Mouse (Mus musculus) Patski (cell line): ENCODE data around the gene Ufsp2. TPM values are rescaled to one million over a fixed set of nuclear protein-coding genes. Genes with fewer than 3 reads are reported as not detected.
A peak's percentile ranks its signal among the peaks of the same experiment; 100 is the strongest.

Experiments
- ATAC-seq: fragments of 100-300 bp; one replicate; pipeline ENCODE4 v1.8.0; 2021
- CTCF ChIA-PET: fragments of 350-600 bp; sonication (Branson Sonifier 250); formaldehyde crosslinking; loops from one replicate; lab custom pipeline; 2022; ENCODE audit warnings: inconsistent platforms; lab: Charles Lee
- POLR2A ChIA-PET: fragments of 350-600 bp; sonication (Branson Sonifier 250); formaldehyde crosslinking; loops from one replicate; lab custom pipeline; 2022; ENCODE audit warnings: antibody characterized with exemption, inconsistent platforms; lab: Charles Lee
- DNase-seq: peaks from one replicate; pipeline ENCODE4 v3.0.0-alpha.2; 2011; ENCODE audit warnings: low read depth, low spot score
- H3K27me3 ChIP-seq: fragments of 371-371 bp; one replicate; pipeline ENCODE4 v1.5.1; 2021
- CTCF ChIP-seq: fragments of 100-300 bp; IDR thresholded peaks from one replicate; pipeline ENCODE4 v1.5.1; 2021
- in situ Hi-C: fragments of 300-500 bp; cut with MboI; formaldehyde crosslinking; loops from 3 replicates; pipeline ENCODE4 v1.11.1; 2018; ENCODE audit warnings: low pct_unique_long_range_greater_than_20kb, mixed read lengths
- polyA plus RNA-seq: library from polyadenylated mRNA; unstranded; gene quantifications from one replicate; pipeline ENCODE4 v1.2.3, GENCODE M21; 2021

The Ufsp2 gene
- polyA plus RNA-seq, 1 experiment from 2014 or later = 57.3 TPM

DNA sequence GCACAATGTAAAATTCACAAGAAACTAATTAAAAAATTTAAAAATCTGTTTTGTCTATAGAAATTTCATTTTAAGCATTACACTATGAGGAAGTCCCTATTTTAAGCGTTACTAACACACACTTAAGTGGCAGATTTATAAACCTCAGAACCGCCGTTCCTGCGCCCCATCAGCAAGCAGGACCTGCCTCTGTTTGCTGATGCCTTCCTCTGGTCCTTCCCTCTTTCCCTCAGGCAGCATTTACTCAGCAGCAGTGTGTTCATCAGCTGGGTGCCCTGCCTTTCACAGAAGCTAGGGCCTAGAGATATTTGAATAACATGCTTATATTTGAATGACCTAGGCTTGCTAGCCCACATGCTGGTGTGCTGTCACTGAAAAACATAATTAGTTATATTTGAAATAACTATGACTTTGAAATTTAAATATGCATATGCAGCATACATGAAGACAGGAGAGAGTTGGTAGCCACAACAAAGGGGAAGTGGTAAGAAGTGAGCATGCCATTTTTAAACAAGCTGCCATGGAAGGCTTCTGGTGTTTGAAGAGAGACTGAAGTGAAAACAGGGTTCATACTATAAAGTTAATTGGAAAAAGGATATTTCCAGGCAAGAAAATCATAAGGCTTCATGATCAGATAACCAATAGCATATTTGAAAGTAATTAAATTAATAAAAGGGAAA, 15.4 kb downstream of the Ufsp2 start:
- ATAC-seq (no peak), DNase-seq (no peak)
- no peak for TF ChIP-seq CTCF
- ChIA-PET CTCF (interaction anchor here (1.9 kb wide), 1 partner anchor 10 kb away, joined by 6 read pairs; no protein-coding TSS in a partner anchor), POLR2A (no interaction called here)
- no peaks in the 10 kb centered on the region for H3K27me3 ChIP-seq
- in situ Hi-C loops = no loop called here

DNA sequence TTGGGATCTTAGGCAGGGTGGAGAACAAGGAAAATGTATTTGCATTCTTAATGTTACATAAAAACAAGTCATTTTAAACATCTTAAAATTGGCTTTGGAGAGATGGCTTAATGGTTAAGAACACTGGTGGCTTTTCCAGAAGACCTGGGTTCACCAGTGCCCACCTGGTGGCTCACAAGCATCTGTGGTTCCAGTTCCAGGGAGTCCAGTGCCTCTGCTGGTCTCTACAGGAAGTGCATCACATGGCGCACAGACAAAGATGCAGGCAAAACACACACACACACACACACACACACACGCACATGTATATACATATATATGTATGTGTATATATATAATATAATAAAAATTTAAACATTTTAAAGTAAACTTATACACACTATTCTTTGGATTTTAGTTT, 18.8 kb downstream of the Ufsp2 start:
- POLR2A ChIA-PET = no interaction called here
- no peaks in the 10 kb centered on the region for H3K27me3 ChIP-seq
- in situ Hi-C loops = no loop called here
- ATAC-seq (no peak), DNase-seq (no peak)
- peak; percentile 54 for TF ChIP-seq CTCF
- CTCF ChIA-PET = interaction anchor here (1.2 kb wide), 1 partner anchor 18 kb away, joined by 3 read pairs; the partner anchor contains the start of gene Ufsp2

DNA sequence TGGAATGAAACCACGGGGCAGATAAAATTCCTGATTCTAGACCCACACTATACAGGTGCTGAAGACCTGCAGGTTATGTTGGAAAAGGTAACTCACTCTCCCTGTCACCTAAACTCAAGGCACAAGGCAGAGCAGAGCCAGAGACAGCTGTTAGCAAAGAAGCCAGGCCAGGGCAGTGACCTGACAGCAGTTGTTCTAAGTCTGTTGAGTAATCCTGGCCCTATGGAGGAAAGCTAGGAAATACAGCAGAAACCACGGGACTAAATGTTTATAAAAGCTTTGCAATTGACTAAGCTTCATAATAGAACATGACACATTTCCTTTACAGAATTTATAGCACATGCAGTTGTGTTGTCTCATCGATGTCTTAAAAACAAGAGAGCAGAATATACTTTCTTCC, 20.2 kb downstream of the Ufsp2 start:
- in situ Hi-C loops = no loop called here
- ATAC-seq (no peak), DNase-seq (no peak)
- TF ChIP-seq CTCF = no peak
- H3K27me3 ChIP-seq = no peaks in the 10 kb centered on the region
- ChIA-PET CTCF (no interaction called here), POLR2A (no interaction called here)

DNA sequence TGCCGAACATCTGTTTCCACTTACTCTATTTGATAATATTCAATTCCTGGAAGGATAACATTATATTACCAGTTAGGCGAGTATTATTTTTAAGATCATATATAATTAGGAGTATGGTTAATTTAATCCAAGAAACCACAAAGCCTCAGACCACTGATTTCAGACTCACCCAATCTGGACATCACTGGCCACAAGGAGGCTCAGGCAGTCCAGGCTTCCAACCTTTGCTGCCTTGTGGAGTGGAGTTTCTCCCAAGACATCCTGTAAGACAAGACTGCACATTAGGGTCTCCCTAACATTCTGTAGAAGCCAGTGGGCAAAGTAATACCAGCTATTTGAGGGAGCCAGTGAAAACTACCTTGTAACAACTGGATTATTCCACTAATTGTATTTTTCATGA, 22.9 kb downstream of the Ufsp2 start:
- TF ChIP-seq CTCF = no peak
- POLR2A ChIA-PET = interaction anchor here (1.7 kb wide), 1 partner anchor 23 kb away, joined by 4 read pairs; the partner anchor contains the start of genes 1700029J07Rik and Ufsp2
- ATAC-seq (no peak), DNase-seq (no peak)
- CTCF ChIA-PET = no interaction called here
- in situ Hi-C loops = no loop called here
- H3K27me3 ChIP-seq = no peaks in the 10 kb centered on the region

DNA sequence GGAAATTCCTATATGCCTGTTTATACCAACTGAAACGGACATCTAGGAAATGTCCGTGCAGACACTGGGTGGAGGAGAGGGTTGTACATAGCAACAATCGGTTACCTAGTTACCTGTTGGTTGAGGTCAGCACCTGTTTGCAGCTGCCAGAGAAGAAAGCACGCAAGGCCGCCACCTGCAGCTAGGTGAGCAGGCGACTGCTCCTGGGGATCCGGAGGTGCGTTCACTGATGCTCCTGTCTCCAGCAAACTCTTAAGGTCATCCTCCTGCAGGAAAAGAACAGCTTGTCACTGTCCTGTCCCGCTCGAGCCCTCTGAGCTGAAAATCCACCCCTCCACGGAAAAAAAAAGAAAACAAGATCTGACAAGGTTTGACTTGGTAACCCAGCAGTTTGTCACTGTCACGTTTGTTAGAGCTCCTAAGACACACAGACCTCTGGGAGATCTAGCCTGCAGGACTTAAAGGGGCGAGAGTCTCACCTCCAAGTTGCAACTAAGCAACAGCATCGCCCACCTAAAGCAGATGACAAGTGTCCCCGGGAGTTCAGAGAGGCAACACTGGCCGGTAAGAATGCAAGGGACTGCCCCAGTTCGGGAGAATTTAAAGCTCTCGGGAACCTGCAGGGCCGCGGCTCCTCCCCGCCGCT, 23.9 kb downstream of the Ufsp2 start, which contains the start of gene Lrp2bp:
Lrp2bp (plus strand) TSS at position 166 of the 646 bp plus-strand sequence.
- no peak for TF ChIP-seq CTCF
- no peak for ATAC-seq
- no peak for DNase-seq
- CTCF ChIA-PET = interaction anchor here (1.0 to 1.5 kb wide), 2 partner anchors 12 to 23 kb away, joined by 4 to 6 read pairs; partner anchors contain the start of gene Ufsp2
- POLR2A ChIA-PET = interaction anchor here (0.6 to 1.7 kb wide), 3 partner anchors 24 to 152 kb away, joined by 3 to 4 read pairs (median 3); partner anchors contain the start of genes 1700029J07Rik, Cfap97, Snx25 and Ufsp2
- in situ Hi-C loops = no loop called here
- no peaks in the 10 kb centered on the region for H3K27me3 ChIP-seq

DNA sequence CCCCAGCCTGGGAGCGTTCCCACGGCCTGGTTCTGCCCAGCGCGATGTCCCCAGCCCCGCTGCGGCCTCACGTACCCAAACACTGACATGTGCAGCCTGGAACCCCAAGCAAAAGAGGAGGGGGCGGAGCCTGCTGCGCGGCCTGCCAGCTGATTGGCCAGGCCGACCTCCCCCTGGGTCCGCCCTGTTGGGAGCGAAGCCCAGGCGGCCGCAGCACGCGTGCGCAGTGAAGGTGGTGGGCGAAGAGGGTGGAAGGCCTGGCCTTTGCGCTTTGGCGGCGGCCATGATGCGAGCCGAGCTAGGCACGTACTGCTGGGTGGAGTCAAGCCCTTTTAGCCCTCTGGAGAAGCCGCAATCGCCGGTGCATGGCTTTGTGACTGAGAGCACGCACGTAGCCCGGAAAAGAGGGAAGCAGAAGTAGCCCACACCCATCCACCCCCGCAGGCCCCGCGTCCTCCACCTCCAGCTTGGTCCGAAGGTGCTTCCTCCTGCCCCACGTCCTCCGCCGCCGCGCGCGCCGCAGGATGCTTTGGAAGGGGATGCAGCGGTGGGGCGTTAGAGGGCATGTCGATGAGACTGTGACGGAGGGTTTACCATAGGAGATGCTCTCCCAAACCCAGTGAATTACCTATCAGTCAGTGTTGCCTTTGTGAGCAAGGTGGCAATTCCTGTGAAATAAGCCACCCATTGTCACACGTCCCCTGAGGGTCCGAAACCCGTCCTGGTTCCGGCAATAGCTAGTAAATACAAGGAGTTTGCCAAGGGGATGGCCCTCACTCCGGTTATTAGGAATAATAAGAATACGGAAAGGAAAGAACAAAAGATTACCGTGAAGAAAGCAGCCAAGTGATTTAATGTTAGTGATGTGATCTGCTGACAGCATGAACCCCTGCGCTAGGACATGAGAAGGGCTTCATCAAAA, 24.7 kb downstream of the Ufsp2 start:
- DNase-seq = peak; percentile 86
- H3K27me3 ChIP-seq = no peaks in the 10 kb centered on the region
- in situ Hi-C loops = no loop called here
- POLR2A ChIA-PET = interaction anchor here (0.7 to 1.7 kb wide), 2 partner anchors 24 to 119 kb away, joined by 3 to 4 read pairs; partner anchors contain the start of genes 1700029J07Rik and Ufsp2
- peak; percentile 96 for ATAC-seq
- CTCF ChIA-PET = interaction anchor here (1.0 to 1.5 kb wide), 2 partner anchors 11 to 24 kb away, joined by 4 to 6 read pairs; partner anchors contain the start of gene Ufsp2
- TF ChIP-seq CTCF = no peak

DNA sequence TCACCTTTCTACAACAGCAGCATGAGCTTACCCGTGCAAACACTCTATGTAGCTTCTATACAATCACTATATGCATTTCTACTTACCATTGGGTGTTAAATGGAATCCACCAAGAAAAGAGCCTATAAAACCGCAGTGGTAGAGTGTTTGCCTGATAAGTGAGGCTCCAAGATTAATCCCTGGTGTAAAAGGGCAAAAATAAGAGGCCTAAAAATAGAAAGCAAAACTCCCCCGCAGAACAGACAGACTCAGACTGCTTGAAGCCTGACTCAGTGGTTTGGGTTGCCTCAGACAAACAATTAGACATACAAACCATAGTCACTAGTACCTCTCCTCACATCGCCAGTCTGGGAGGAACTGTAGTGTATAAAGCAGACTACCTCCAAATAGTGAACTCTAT, 30.3 kb downstream of the Ufsp2 start, which contains the start of gene Ankrd37:
Ankrd37 (minus strand) TSS at position 112 of the 400 bp plus-strand sequence.
- in situ Hi-C loops = no loop called here
- ChIA-PET POLR2A (no interaction called here), CTCF (interaction anchor here (1.1 kb wide), 1 partner anchor 34 kb away, joined by 4 read pairs; no protein-coding TSS in a partner anchor)
- H3K27me3 ChIP-seq = no peaks in the 10 kb centered on the region
- no peak for TF ChIP-seq CTCF
- DNase-seq = peak; percentile 6
- ATAC-seq = no peak

DNA sequence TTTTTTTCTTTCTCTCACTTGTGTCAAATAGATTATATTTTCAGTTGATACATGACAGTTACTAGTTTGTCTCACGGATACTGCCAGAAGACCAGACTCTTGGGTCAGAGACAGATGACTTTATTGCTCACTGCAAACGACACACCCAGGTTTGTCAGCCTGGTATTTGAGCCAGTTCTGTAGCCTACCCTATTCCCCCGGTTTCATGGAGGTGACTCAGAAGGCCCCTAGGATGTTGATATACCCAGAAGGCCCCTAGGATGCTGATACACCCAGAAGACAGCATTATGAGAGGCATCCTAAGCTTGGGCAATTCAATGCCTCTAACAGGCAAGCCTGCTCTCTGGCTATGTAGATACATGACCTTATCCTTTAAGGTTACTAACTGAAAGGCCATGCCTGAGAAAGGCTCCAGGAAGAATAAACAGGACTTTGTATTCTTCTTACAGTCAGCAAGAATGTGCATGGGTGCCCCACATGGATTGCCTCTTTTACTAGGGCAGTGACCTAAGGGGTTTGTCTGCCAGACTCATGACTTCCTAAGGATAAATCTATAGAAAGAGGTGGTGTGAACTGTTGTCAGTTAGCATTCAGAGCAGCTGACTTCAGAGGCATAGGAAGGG, 31.8 kb downstream of the Ufsp2 start:
- no peak for DNase-seq
- ATAC-seq = no peak
- TF ChIP-seq CTCF = no peak
- H3K27me3 ChIP-seq = no peaks in the 10 kb centered on the region
- ChIA-PET POLR2A (no interaction called here), CTCF (no interaction called here)
- in situ Hi-C loops = no loop called here

DNA sequence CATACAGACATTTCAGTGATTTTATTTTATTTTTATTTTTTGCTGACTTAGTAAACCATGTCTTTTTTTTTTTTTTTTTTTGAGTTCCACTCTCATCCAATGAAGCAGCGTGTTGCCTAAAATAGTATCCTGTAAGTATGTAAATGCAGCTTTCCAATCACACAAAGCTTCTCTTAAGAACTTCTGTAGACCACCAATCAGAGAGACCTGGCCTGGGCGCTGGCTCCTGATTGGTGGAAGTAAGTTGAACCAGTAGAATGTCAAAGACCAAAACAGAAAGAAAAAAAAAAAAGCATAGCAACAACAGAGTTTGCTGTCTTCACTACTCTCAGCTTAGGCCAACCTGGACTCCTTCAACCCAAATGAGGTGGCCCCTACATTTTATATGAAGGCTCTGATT, 35.0 kb downstream of the Ufsp2 start:
- DNase-seq = no peak
- H3K27me3 ChIP-seq = no peaks in the 10 kb centered on the region
- CTCF ChIA-PET = interaction anchor here (1.1 to 3.0 kb wide), 3 partner anchors 8 to 11 kb away, joined by 5 to 11 read pairs (median 6); partner anchors contain the start of gene Lrp2bp
- POLR2A ChIA-PET = interaction anchor here (0.6 to 0.7 kb wide), 3 partner anchors 11 to 645 kb away, joined by 3 to 5 read pairs (median 3); no protein-coding TSS in a partner anchor
- in situ Hi-C loops = no loop called here
- no peak for TF ChIP-seq CTCF
- ATAC-seq = no peak
